ENCODE assay signal across 22 mouse cellular contexts in genomic region chr19:59465281-59465680, GRCm38 (mm10). TPM values are rescaled to one million over a fixed set of nuclear protein-coding genes. Genes with fewer than 3 reads are reported as not detected.
DNase-seq lines count a peak whose midpoint lies in the region; ATAC-seq and TF ChIP-seq lines count a peak whose summit lies in the region.
"Had no signal": no experiment of that assay in that cellular context is flagged by ENCODE, and none has a peak within 500 bp of the region (broad histone marks: within the 10 kb centered on the region; RNA-seq: fewer than 3 reads in every experiment).

No protein-coding gene starts in this region.

- H3K27ac ChIP-seq in embryonic facial prominence, embryonic 13.5 days: no peak overlapping the region
- H3K27ac ChIP-seq in embryonic facial prominence, embryonic 10.5 days (replicated peaks): no peak overlapping the region
- H3K27ac ChIP-seq in limb, embryonic 14.5 days (replicated peaks; ENCODE audit: low read depth, low read length): no peak overlapping the region
- no peak overlapping the region for H3K27ac ChIP-seq in limb, embryonic 10.5 days
- peak overlapping the region; percentile 99 for H3K27ac ChIP-seq in forebrain, embryonic 12.5 days
- no peak overlapping the region for H3K27ac ChIP-seq in midbrain, embryonic 14.5 days (replicated peaks; ENCODE audit: low read depth, low read length)
- H3K27ac ChIP-seq in heart, embryonic 10.5 days: no peak overlapping the region
- H3K27ac ChIP-seq in liver, embryonic 11.5 days (ENCODE audit: low read depth, low read length): no peak overlapping the region
- H3K27ac ChIP-seq: hindbrain, embryonic 10.5 days; left cerebral cortex, adult 2 months; liver, embryonic 12.5 days; stomach, embryonic 15.5 days had no signal

- no peak for ATAC-seq in embryonic facial prominence, embryonic 13.5 days (ENCODE audit: insufficient number of reproducible peaks, insufficient read depth, low FRiP score, low TSS enrichment, low read depth)
- no peak for ATAC-seq in limb, embryonic 14.5 days (ENCODE audit: low FRiP score, low read depth)
- no peak for ATAC-seq in forebrain, embryonic 12.5 days (ENCODE audit: low FRiP score)
- no peak for ATAC-seq in midbrain, embryonic 14.5 days (ENCODE audit: low FRiP score, low TSS enrichment)
- no peak for ATAC-seq in liver, embryonic 11.5 days (replicated peaks; ENCODE audit: low FRiP score)
- ATAC-seq: activated CD4-positive, CD25-positive, alpha-beta regulatory T cell, adult 4 months; liver, embryonic 12.5 days had no signal

- H3K27me3 ChIP-seq in embryonic facial prominence, embryonic 13.5 days: peaks cover 97% of the 10 kb centered on the region
- peaks cover 100% of the 10 kb centered on the region for H3K27me3 ChIP-seq in embryonic facial prominence, embryonic 10.5 days (replicated peaks; ENCODE audit: low read depth, poor library complexity, severe bottlenecking)
- peaks cover 91% of the 10 kb centered on the region for H3K27me3 ChIP-seq in limb, embryonic 14.5 days (ENCODE audit: control insufficient read depth, insufficient read depth, low read length)
- H3K27me3 ChIP-seq in limb, embryonic 10.5 days (ENCODE audit: low read depth, poor library complexity, severe bottlenecking): peaks cover 100% of the 10 kb centered on the region
- H3K27me3 ChIP-seq in forebrain, embryonic 12.5 days: peaks cover 65% of the 10 kb centered on the region
- peaks cover 77% of the 10 kb centered on the region for H3K27me3 ChIP-seq in midbrain, embryonic 14.5 days (ENCODE audit: control insufficient read depth, insufficient read depth, low read length)
- H3K27me3 ChIP-seq in heart, embryonic 10.5 days (ENCODE audit: insufficient read depth, poor library complexity, severe bottlenecking): peaks cover 99% of the 10 kb centered on the region
- peaks cover 100% of the 10 kb centered on the region for H3K27me3 ChIP-seq in liver, embryonic 11.5 days (replicated peaks; ENCODE audit: control insufficient read depth, insufficient read depth, low read length)

- DNase-seq in embryonic facial prominence, embryonic 10.5 days (ENCODE audit: low spot score): no peak
- DNase-seq in limb, embryonic 14.5 days (ENCODE audit: low spot score): no peak
- DNase-seq in limb, embryonic 10.5 days (ENCODE audit: low spot score): no peak
- DNase-seq in midbrain, embryonic 14.5 days: peak; percentile 14
- DNase-seq in heart, embryonic 10.5 days (ENCODE audit: low spot score): no peak
- no peak for DNase-seq in liver, embryonic 11.5 days (ENCODE audit: low spot score)
- DNase-seq: adrenal gland, postnatal 25 days; cerebellum, adult 18-20 months; cerebellum, postnatal 25 days; left cerebral cortex, postnatal 4 days; lung, adult 2 months; lung, postnatal 4 days; thymus, adult 2 months had no signal

- H3K4me1 ChIP-seq in embryonic facial prominence, embryonic 13.5 days: peaks cover 27% of the 10 kb centered on the region
- peaks cover 46% of the 10 kb centered on the region for H3K4me1 ChIP-seq in embryonic facial prominence, embryonic 10.5 days
- H3K4me1 ChIP-seq in limb, embryonic 14.5 days (ENCODE audit: control insufficient read depth, insufficient read depth, low read length): peaks cover 22% of the 10 kb centered on the region
- H3K4me1 ChIP-seq in limb, embryonic 10.5 days: peaks cover 42% of the 10 kb centered on the region
- H3K4me1 ChIP-seq in forebrain, embryonic 12.5 days: peaks cover 65% of the 10 kb centered on the region
- H3K4me1 ChIP-seq in midbrain, embryonic 14.5 days (ENCODE audit: control insufficient read depth, insufficient read depth, low read length): peaks cover 18% of the 10 kb centered on the region
- peaks cover 23% of the 10 kb centered on the region for H3K4me1 ChIP-seq in heart, embryonic 10.5 days
- no peaks in the 10 kb centered on the region for H3K4me1 ChIP-seq in liver, embryonic 11.5 days (replicated peaks; ENCODE audit: control insufficient read depth, insufficient read depth, low read length)
- H3K4me1 ChIP-seq: liver, embryonic 12.5 days had no signal

- H3K9ac ChIP-seq in embryonic facial prominence, embryonic 13.5 days: no peak overlapping the region
- no peak overlapping the region for H3K9ac ChIP-seq in limb, embryonic 14.5 days (ENCODE audit: low read depth, low read length, severe bottlenecking)
- H3K9ac ChIP-seq in forebrain, embryonic 12.5 days: peak overlapping the region; percentile 95; the same call in 1 of the 2 replicates
- H3K9ac ChIP-seq in midbrain, embryonic 14.5 days (replicated peaks; ENCODE audit: low read length): no peak overlapping the region; the same call in 1 of the 2 replicates
- no peak overlapping the region for H3K9ac ChIP-seq in liver, embryonic 11.5 days (ENCODE audit: low read depth, low read length)
- H3K9ac ChIP-seq: liver, embryonic 12.5 days; stomach, embryonic 15.5 days had no signal

- H3K9me3 ChIP-seq in embryonic facial prominence, embryonic 13.5 days: no peaks in the 10 kb centered on the region
- H3K9me3 ChIP-seq in embryonic facial prominence, embryonic 10.5 days: no peaks in the 10 kb centered on the region
- no peaks in the 10 kb centered on the region for H3K9me3 ChIP-seq in limb, embryonic 14.5 days (ENCODE audit: control insufficient read depth, low read length)
- H3K9me3 ChIP-seq in limb, embryonic 10.5 days (replicated peaks): no peaks in the 10 kb centered on the region
- H3K9me3 ChIP-seq in forebrain, embryonic 12.5 days: no peaks in the 10 kb centered on the region
- no peaks in the 10 kb centered on the region for H3K9me3 ChIP-seq in midbrain, embryonic 14.5 days (ENCODE audit: control insufficient read depth, low read length)
- H3K9me3 ChIP-seq in heart, embryonic 10.5 days: no peaks in the 10 kb centered on the region
- H3K9me3 ChIP-seq in liver, embryonic 11.5 days (ENCODE audit: control insufficient read depth, low read length): no peaks in the 10 kb centered on the region
- H3K9me3 ChIP-seq: hindbrain, embryonic 10.5 days; liver, embryonic 12.5 days; stomach, embryonic 15.5 days had no signal

- H3K36me3 ChIP-seq in embryonic facial prominence, embryonic 13.5 days: no peaks in the 10 kb centered on the region
- H3K36me3 ChIP-seq in embryonic facial prominence, embryonic 10.5 days (replicated peaks): no peaks in the 10 kb centered on the region
- no peaks in the 10 kb centered on the region for H3K36me3 ChIP-seq in limb, embryonic 14.5 days (ENCODE audit: control insufficient read depth, insufficient read depth, low read length)
- H3K36me3 ChIP-seq in limb, embryonic 10.5 days: no peaks in the 10 kb centered on the region
- peaks cover 6% of the 10 kb centered on the region; the same call in 1 of the 2 replicates for H3K36me3 ChIP-seq in forebrain, embryonic 12.5 days (replicated peaks)
- no peaks in the 10 kb centered on the region for H3K36me3 ChIP-seq in midbrain, embryonic 14.5 days (ENCODE audit: control insufficient read depth, insufficient read depth, low read length)
- no peaks in the 10 kb centered on the region for H3K36me3 ChIP-seq in heart, embryonic 10.5 days
- no peaks in the 10 kb centered on the region for H3K36me3 ChIP-seq in liver, embryonic 11.5 days (ENCODE audit: control insufficient read depth, insufficient read depth, low read length)
- H3K36me3 ChIP-seq: G1E; hindbrain, embryonic 10.5 days; liver, embryonic 12.5 days; stomach, embryonic 15.5 days had no signal

- no peak for TF ChIP-seq POLR2A in limb, embryonic 14.5 days (IDR thresholded peaks at IDR 0.05; ENCODE audit: borderline replicate concordance, extremely low read depth, insufficient read depth, insufficient read length)

- WGBS in embryonic facial prominence, embryonic 13.5 days: 18% methylated on average over 2 of the region's 2 CpGs
- WGBS in embryonic facial prominence, embryonic 10.5 days: 8% methylated on average over 2 of the region's 2 CpGs
- WGBS in limb, embryonic 14.5 days: 23% methylated on average over 2 of the region's 2 CpGs
- 4% methylated on average over 2 of the region's 2 CpGs for WGBS in limb, embryonic 10.5 days
- 2% methylated on average over 2 of the region's 2 CpGs for WGBS in forebrain, embryonic 12.5 days
- 5% methylated on average over 2 of the region's 2 CpGs for WGBS in midbrain, embryonic 14.5 days
- 3% methylated on average over 2 of the region's 2 CpGs for WGBS in heart, embryonic 10.5 days
- WGBS in liver, embryonic 11.5 days: 18% methylated on average over 2 of the region's 2 CpGs

- no peak overlapping the region for H3K4me3 ChIP-seq in embryonic facial prominence, embryonic 13.5 days
- no peak overlapping the region for H3K4me3 ChIP-seq in embryonic facial prominence, embryonic 10.5 days
- no peak overlapping the region for H3K4me3 ChIP-seq in limb, embryonic 14.5 days (replicated peaks; ENCODE audit: low read length)
- H3K4me3 ChIP-seq in limb, embryonic 10.5 days: no peak overlapping the region
- peak overlapping the region; percentile 16; the same call in 1 of the 2 replicates for H3K4me3 ChIP-seq in forebrain, embryonic 12.5 days (replicated peaks)
- H3K4me3 ChIP-seq in midbrain, embryonic 14.5 days (replicated peaks; ENCODE audit: low read depth, low read length): no peak overlapping the region
- H3K4me3 ChIP-seq in heart, embryonic 10.5 days: no peak overlapping the region
- H3K4me3 ChIP-seq in liver, embryonic 11.5 days (ENCODE audit: low read depth, low read length): no peak overlapping the region
- H3K4me3 ChIP-seq: hindbrain, embryonic 10.5 days; left cerebral cortex, adult 2 months; liver, embryonic 12.5 days; stomach, embryonic 15.5 days had no signal

- peak overlapping the region; percentile 30; the same call in 1 of the 2 replicates for H3K4me2 ChIP-seq in embryonic facial prominence, embryonic 13.5 days
- H3K4me2 ChIP-seq in limb, embryonic 14.5 days (replicated peaks; ENCODE audit: low read depth, low read length, severe bottlenecking): 0 out of 2 replicates have a peak overlapping the region, but pooled peaks have one; percentile 15
- H3K4me2 ChIP-seq in forebrain, embryonic 12.5 days: peak overlapping the region; percentile 67
- H3K4me2 ChIP-seq in midbrain, embryonic 14.5 days (ENCODE audit: low read length): peak overlapping the region; percentile 52
- H3K4me2 ChIP-seq in liver, embryonic 11.5 days: no peak overlapping the region
- H3K4me2 ChIP-seq: liver, embryonic 12.5 days; stomach, embryonic 15.5 days had no signal

RNA-seq across cellular contexts. Expression of gene Emx2, which starts 7.1 kb away (rescaled TPM):
- 23.8 and 24.7 TPM in 2 replicates for polyA plus RNA-seq in embryonic facial prominence, embryonic 13.5 days (2015; fragmentation: Nextera tagmentation; extraction: Ambion mirVana)
- 8.0 and 12.1 TPM in 2 replicates for polyA plus RNA-seq in embryonic facial prominence, embryonic 10.5 days (2016; fragmentation: Nextera tagmentation; extraction: Ambion mirVana)
- 17.3 and 20.5 TPM in 2 replicates for polyA plus RNA-seq in limb, embryonic 14.5 days (2012; rRNA removed)
- polyA plus RNA-seq in limb, embryonic 14.5 days (2014; fragmentation: Nextera tagmentation; extraction: Ambion mirVana): 13.1 and 16.1 TPM in 2 replicates
- polyA plus RNA-seq in limb, embryonic 10.5 days (2016; fragmentation: Nextera tagmentation; extraction: Ambion mirVana): 12.0 and 12.7 TPM in 2 replicates
- 59.0 and 69.4 TPM in 2 replicates for polyA plus RNA-seq in forebrain, embryonic 12.5 days (2016; fragmentation: Nextera tagmentation; extraction: Ambion mirVana)
- 18.5 and 19.1 TPM in 2 replicates for polyA plus RNA-seq in midbrain, embryonic 14.5 days (2014; fragmentation: Nextera tagmentation; extraction: Ambion mirVana)
- polyA plus RNA-seq in heart, embryonic 10.5 days (2016; fragmentation: Nextera tagmentation; extraction: Ambion mirVana): 1.1 and 1.7 TPM in 2 replicates
- 0.29 and 0.56 TPM in 2 replicates for polyA plus RNA-seq in liver, embryonic 11.5 days (2014; fragmentation: Nextera tagmentation; extraction: Ambion mirVana)
- polyA plus RNA-seq: activated CD4-positive, CD25-positive, alpha-beta regulatory T cell, adult 4 months; G1E; heart, postnatal 0 days; lung, adult 2 months; thymus, adult 2 months had no signal
